Mouse (Mus musculus): ENCODE measurements around the gene Arhgap23.

Gene Arhgap23

DNA sequence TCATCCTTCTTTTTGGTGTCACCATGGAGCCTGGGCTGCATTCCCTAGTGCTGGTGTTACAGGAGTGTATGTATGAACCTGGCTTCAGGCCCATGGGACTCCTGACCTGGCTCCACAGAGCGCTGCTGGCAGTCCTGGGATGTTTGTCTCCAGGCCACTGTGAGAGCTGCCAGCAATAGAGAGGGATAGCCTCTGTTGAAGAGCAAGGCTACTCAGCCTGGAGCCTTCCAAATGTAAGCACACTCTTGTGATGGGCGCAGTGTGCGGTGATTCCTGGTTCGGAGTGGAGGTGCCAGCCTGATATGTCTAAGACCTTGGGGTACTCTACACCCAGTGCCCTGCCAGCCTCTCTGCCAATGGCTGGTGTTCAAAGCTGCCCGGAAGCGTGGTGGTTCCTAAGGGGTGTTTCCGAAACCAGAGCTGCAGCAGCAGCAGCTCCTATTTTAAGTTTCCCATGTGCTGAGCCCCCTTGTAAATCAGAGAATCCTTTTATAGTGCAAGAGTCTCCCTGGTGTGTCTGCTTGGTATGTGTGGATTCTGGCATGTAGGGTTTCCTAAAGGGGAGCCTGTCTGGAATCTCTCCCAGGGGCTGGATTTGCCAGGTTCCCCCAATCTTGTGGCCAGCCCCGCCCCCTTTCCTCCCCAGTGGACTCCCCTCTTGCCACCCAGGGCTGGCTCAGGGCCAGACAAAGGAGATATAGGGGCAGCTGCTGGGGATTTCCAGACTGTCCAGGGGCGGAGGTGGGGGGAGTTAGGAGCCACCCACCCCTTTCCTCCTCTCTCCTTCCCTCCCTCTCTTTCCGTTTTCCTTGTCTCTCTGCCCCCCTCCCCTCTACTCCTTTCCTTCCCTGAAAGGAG lies 9.0 kb upstream of the Arhgap23 start:
- DNase-seq (ENCODE audit: low read depth) = no peak

DNA sequence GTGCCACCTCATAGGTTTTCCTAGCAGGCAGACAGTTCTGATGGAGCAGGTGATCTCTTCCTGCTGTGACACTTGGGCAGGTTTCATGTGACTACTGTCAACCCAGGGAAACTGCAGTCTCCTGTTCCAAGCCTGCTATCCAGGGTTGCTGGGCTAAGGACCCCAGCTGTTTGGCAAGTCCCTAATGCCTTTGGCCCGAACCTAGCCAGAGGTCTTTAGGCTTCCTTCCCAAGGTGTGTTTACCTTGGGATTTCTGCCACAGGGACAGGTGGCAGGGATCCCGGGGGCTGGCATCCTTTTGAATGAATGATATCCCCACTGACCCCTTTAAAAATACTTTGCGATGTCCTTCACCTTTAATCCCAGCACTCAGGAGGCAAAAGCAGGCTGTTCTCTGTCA lies 7.9 kb upstream of the Arhgap23 start:
- DNase-seq (ENCODE audit: low read depth) = no peak

DNA sequence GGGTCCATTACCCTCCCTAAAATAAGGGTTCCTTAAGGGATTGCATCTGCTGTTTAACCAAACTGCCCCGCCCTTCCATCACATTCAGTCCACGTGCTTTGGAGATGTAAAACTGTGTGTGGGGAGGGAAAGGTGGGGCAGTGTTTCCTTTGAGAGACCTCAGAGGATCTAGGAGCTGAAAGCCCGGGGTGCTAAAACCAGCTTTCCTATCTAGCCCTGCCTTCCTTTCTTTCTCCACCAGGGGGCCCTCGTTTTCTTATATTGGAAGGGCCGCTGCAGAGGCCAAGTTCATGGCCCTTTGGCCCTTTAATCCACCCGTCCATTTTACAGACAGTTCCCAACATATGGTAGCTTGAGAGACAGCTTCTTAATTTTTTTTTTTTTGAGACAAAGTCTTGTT lies 7.2 kb upstream of the Arhgap23 start:
- DNase-seq (ENCODE audit: low read depth) = no peak

DNA sequence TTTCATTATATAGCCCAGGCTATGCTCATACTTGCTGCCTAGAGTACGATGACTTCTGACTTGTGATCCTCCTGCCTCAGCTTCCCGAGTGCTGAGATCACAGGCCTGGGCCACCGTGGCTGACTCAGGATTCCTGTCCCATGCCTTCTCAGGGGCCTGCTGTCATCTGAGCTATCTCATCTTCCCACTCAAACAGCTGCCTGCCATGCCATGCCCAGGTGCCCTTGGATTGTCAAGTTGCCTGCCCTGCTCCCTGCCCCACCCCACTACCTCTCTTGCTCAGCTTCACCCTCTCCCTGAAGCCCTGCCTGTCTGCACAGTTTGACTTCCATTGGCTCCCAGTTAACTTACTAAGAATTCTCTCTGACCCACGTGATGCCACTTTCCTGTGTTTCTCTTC lies 4.4 kb upstream of the Arhgap23 start:
- no peak for DNase-seq (ENCODE audit: low read depth)

DNA sequence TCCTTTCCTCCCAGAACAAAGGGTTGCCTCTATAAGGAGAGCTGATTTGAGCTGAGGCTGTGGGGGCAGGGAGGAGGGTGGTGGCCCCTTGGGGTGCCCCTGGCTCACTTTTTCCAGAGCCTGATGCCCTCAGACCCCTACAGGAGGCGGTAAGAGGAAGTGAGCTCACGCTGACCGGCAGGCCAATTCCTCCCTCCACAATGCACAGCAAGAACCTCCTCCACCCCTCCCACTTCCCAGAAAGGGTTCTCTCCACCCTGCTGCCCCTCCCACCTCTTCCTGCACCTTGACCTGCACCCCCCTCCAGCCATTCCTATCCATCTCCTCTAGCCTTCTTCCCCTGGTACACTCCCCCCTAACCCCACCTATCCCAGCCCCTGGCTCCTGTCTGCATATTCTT lies 3.2 kb upstream of the Arhgap23 start:
- no peak for DNase-seq (ENCODE audit: low read depth)

DNA sequence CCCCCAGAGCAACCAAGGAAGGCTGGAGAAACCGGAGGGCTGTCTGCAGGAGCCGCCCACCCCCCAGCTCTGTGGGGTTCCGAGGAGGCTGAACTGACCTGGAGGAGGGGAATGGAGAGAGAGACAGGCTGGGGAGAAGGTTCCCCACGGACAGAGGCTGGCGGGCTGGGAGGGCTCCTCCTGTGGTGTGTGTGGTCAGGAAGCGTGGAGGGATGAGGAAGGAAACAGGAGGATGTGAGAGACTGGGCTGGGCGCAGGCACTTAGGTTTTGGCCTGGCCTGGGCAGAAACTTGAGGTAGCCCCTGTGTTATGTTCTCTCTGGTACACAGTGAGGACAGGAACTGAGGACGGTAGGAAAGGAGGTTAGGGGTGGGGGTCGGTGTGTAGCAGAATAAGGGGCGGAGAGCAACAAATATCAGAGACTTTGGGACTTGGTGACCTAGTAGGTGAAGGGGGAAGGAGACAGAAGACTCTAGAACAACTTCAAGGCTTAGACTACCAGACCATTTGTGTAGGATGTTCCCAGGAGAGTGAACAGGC lies 2.5 kb upstream of the Arhgap23 start:
- DNase-seq (ENCODE audit: low read depth) = no peak

DNA sequence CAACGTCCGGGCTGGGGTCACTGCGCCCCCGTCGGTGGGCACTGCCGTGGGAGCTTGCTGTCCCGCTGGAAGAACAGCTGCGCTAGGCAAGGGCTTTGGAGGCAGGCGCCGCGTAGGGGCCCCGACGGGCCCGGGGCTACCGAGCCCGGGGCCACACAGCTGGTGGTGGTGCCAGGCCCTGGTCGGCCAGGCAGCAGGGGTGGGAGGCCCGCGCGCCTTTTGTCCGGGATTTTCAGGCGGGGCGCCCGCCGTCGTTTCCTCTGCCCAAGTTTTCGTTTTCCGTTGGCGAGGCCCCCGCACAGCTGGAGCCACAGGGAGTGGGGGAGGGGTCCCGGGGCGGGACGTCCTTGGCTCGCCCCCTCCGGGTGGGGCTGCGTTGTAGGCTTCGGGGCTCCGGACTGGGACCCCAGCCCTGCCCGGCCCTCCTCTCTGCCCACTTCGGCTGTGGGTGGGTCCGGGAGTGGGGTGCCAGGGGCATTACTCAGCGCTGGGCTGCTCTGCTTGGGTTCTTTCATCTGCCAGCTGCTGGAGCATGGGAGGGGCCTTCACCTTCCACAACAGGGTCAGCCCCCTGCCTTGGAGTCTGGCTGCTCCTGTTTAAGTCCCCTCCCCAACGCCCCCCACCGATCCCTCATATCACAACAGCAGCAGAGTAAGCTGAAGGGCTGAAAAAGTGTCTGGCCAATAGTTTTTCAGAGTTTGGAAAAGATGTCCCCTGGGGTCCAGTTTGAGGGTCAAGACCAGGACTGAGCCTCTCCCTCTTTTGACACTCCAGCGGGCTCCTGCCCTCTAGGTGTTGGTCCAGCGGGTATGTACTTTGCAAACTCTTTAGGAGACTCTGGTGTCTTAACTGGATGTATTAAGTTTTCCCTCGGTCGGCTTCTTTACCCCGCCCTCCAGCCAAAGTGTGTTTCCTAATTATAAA lies 641 bp downstream of the Arhgap23 start:
- DNase-seq (ENCODE audit: low read depth) = no peak

DNA sequence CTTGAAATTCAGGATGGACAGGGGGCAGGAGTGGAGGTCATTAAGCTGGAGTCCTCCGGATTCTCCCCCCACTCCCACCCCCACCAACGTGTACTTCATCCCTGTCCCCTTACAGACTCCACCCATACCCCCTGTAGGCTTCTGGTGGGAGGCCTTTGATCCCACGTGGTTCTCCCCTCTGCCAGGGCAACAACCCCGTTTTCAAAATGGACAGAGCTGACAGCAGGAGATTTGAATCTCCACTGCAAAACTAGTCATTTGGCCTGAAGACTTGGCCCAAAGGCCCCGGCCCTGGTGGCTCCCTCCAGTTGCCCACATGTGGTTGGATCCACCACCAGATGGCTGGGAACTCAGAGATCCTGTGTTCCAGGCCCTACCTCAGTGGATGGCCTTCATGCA lies 1.3 kb downstream of the Arhgap23 start:
- no peak for DNase-seq (ENCODE audit: low read depth)

DNA sequence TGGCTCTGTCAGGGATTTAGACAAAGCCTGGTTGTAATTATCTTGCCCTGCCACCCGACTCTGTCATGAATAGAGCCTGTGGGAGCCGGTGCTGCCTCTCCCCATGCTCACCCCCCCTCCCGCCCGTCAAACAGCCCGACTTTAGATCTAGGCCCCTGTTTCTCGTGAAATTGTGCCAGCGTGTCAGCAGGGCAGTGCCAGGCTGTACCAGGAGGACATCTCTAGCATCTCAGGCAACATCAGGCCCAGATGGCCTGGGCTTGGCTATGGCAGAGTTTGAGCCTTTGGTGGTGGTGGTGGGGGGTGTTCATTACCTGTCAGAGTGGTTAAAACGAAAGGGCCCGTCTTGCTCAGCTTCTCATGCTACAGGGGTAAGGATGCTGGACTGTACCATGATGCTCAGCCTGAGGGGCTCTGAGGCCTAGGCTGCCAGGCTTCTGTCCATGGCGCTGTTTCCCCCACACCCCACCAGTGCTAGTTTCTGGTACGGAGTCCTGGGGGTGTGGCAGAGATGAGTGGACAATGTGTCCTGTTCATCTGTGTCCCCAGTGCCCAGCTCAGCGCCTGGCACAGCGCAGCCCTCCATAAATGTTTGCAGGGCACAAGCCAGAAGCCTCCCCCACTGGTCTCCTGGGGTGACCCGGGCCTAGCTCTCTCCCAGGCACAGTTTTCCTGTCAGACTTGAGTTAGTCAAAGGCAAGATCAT lies 3.7 kb downstream of the Arhgap23 start:
- no peak for DNase-seq (ENCODE audit: low read depth)

DNA sequence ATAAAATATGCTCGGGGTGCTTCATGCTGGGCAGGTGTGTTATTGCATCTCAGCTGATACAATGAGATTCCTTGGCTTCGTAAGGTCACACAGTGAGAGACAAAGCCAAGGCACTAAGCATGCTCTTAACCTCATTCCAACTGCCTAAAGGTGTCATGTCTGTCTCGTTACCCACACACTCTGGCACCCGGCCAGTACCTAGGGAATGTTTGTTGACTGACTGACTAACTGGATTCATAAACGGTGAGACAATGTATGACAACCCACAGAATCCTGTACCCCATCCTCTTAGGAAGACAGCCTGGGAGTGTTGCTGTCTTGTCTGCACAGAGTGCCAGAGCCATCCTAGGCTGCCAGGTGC lies 4.2 kb downstream of the Arhgap23 start:
- no peak for DNase-seq (ENCODE audit: low read depth)

DNA sequence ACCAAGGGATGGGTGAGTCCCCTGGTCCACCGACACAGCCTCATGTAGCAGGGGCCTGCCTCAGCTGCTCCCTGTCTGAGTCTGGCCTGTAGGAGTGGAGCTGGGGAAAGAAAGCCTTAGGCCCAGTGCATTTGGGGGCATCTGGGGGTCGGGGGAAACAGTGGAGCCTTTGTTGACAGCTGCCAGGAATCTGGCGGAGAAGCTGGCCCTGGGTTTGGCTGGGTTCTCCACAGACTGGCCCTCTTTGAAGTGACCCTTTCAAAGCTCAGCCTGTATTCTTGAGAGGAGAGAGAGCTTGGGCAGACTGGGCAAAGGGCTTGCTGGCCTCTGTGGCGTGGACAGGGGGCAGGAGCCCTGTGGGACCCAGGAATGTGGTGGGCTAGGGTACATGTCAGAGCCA lies 7.2 kb downstream of the Arhgap23 start:
- no peak for DNase-seq (ENCODE audit: low read depth)

DNA sequence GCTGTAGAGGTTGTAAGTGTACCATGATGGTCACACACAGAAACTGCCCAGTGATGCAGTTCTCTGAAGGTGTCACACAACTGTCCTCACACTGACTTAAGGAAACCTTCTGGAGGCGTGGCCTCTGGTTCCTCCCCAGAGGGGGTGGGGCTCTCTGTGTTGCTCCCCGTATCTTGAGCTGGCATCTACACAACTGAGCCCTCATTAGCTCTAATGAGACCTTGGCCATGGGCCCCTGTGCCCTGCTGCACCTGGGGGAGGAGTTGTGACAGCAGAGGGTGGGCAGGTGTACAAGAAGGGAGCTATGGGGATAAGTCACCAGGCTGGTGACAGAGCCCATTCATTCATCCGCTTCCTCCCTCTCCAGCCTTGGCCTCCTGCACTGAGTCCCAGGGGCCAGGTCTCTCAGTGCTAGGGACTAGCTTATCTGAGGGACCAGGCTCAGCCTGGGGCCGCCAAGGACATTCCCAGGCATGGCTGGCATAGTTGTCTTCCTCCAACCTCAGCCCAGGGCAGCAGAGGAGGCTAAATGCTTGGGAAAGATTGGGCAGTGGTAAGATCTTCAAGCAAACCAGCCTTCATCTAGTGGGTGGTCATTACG lies 8.9 kb downstream of the Arhgap23 start:
- no peak for DNase-seq (ENCODE audit: low read depth)

DNA sequence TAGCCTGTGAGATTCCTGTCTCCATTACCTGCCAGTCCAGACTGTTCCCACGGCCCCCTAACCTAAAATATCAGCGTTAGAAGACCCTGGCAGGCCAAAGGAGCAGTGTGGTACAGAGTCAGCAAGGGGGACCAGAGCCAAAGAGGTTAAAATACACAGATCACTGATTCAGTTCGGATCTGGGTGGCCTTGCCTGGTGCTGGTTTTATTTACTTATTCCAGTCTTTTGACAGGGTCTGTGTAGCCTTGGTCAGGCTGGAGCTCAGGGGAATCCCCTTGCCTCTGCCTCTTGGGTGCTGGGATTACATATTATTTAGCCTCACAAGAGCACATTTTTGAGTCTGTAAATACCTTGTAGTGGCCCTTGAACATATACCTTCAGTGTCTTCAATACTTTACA lies 9.5 kb downstream of the Arhgap23 start:
- DNase-seq (ENCODE audit: low read depth) = no peak

DNA sequence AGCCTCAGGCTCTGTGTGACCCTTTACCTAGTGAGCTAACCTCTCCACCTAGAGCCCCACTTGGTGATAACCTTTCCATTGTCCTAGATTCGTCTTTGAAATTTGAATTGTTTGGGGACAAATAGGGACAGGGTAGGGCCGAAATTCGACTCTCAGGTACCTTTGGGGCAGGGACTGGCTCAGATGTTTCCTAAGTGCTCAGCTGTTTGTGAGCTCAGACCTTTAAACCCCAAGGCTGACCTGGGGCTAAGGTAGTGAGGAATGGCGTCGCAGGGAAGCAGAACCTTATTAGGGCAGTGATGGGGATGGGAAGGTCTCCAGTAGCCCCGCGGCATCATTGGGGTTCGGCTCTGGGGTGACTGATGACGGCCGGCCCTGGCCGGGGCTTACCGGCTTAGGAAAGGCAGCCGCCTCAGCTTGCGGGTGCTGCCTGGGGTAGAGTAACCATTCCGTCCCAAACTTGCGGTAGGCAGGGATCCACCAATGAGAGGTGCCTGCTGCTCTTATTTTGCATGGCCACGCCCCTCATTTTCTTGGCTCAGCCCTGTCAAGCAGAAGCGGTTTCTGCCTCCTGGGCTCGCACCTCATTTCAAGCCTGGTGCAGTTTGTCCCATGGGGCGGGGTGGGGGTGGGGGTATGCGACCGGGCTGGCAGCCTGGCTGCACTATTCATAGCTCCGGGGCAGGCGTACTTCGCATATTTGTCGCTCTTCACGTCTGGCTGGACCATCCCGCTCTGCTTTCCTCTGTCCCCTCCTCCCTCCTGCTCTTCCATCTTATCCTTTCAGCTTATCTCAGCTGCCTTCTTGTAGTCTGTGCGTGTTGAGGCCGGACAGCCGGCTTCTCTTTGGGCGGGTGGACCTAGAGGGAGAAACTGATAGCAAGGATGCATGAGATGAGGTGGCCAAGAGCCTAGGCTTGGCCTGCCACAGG lies 12.7 kb downstream of the Arhgap23 start:
- DNase-seq (ENCODE audit: low read depth) = no peak

DNA sequence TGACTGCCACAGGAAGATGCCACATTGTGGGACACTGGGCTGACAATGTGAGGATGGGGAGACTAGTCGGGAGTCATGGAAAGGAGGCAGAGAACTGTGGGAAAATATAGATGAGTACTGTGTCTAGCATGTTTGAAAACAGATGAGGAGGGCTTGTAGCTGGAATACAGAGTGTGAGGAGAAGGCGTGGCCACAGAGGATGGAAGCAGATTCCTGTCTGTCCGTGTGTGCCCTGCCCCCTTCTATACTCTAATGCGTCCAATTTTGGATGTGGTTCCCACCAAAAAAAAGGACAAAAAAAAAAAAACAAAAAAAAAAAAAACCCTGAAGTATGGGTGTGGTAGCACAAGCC lies 13.4 kb downstream of the Arhgap23 start:
- no peak for DNase-seq (ENCODE audit: low read depth)

DNA sequence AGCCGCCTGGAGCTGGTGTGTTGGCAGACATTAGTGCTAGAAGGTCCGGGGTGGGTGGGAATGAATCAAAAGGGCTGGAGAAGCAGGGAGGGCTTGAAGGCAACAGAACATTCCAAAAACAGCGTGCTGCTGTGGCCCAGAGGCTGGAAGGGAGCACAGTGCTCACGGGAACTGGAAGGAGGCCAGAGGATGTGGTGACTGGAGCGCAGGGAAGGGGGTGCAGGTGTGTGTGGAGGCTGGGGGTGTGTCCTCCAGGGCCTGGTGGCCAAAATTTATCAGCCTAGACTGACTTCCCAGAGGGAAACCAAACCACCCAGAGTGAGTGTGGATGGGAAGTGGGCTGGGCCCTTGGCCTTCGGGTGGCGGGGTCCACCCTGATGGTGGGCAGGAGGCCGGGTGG lies 14.3 kb downstream of the Arhgap23 start:
- DNase-seq (ENCODE audit: low read depth) = no peak

DNA sequence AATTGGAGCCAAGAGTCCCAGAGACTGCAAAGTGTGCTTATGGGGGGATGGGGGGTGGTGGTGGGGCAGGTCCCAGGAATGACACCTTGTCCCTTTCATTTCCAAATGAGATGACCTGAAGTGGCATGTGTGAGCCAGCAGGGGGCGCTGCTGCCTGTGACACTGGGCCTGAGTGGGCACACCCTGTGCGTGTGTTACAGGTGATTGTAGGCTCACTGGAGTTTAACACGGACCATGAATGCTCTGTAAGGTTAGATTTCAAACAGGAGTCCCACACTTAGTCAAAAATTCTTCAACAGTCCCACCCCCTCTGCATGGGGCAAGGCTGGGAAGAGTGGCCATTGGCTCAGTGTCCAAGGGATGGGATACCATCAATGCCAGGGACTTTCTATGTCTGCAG lies 16.7 kb downstream of the Arhgap23 start:
- no peak for DNase-seq (ENCODE audit: low read depth)

DNA sequence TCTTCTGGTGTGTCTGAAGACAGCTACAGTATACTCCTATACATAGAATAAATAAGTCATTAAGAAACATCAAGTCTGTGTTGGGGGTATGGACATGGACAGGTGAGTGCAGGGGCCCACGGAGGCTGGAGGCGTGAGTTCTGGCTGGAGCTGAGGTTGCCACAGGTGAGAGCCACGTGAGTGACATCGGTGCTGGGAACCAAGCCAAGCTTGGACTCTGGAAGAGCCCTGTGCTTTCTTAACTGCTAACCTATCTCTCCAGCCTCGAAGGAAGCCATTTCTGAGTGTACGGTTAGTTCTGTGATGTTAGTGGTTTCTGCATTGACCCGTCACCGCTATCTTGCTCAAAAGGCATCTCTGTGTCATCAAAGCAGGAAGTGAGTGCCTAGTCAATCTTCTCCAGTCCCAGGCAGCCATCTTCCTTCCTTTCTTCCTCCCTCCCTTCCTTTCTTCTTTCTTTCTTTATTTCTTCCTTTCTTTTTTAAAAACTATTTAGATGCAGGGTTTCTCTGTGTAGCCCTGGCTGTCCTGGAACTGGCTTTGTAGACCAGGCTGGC lies 17.7 kb downstream of the Arhgap23 start:
- DNase-seq (ENCODE audit: low read depth) = no peak

DNA sequence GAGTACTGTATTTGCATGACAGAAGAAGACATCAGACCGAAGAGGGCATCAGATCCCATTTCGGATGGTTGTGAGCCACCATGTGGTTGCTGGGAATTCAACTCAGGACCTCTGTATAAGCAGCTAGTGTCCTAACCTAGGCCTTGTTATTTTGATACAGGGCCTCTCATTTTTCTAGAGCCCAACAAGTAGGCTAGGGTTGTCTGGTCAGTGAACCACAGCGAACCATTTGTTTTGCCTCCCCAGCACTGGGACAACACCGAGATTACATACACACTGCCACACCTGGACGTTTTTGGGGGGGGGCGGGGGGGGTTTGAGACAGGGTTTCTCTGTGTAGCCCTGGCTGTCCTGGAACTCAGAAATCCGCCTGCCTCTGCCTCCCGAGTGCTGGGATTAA lies 18.8 kb downstream of the Arhgap23 start:
- DNase-seq (ENCODE audit: low read depth) = no peak

DNA sequence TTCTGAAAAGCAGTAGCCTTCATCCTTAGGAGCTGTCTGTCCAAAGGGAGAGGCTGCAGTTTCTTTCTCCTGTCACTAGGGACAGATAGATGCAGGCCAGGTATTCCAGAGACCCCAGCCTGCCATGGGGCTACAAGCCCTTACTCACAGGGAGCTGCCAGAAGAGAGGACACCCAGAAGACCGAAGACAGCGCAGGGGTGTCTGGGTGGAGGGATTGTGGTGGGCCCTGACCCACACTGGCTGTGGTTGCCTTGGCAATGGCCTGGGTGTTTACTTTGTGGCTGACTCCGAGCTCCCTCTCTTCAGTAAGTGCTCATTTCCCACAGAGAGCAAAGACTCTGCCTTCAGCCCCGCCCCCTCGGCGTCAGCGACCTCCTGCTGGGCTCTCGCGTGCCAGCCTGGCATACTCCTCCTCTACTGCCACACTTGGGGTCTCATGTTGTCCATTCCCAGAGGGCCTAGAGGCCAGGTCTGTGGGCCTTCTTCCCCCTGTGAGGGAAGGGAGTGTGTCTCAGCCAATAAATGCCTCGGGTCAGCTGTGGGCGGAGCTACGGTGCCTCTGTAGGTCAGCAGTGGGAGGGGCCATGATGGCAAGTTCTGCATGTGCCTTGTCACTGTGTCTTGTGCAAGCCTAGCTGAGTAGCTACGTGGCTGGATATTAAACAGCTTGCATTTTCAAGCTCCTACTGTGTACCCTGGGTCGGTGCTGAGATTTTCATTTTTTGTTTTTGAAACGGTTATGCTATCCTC lies 19.5 kb downstream of the Arhgap23 start:
- peak; percentile 96 for DNase-seq (ENCODE audit: low read depth)

Measured in fibroblast of lung, adult 2 months (primary cell).